Mouse (Mus musculus) cerebellum, adult 2 months (tissue): ENCODE results near the gene Gcnt2.

Experiments
- CTCF ChIP-seq: fragments of 200-500 bp; IDR thresholded peaks from 2 replicates; pipeline ENCODE4 v1.5.1; 2011; ENCODE audit warnings: low read depth, mild to moderate bottlenecking, control low read depth, low read length, moderate library complexity, borderline replicate concordance; ENCODE audit not compliant: insufficient read depth
- POLR2A ChIP-seq: fragments of 200-500 bp; IDR thresholded peaks from 2 replicates; pipeline ENCODE4 v1.6.1; 2011; ENCODE audit warnings: low read length, control low read depth, borderline replicate concordance; ENCODE audit not compliant: insufficient read depth

DNA sequence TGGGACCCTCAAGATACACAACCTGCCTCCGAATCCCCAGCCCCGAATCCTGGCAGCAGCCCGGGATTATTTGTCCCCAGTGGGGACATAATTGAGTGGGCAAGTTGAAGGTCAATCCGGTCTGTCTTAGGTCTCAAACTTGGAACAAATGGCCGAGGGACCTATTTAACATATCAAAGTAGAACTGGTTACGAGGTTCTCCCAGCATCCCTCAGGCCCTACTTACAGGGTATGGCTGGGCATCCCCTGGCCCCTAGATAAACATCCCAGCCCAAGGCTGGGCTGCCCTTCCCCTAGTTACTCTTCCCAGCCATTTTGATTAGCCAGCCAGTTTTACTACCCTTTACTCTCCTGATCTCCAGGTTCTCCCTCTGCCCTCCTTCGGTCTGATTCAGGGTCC, 8.3 kb upstream of the Gcnt2 start:
- TF ChIP-seq POLR2A (no peak), CTCF (no peak)
